Mouse (Mus musculus): ENCODE results near the gene Prkcb. TPM values are rescaled to one million over a fixed set of nuclear protein-coding genes. Genes with fewer than 3 reads are reported as not detected.
A peak's percentile ranks its signal among the peaks of the same experiment; 100 is the strongest.

Gene Prkcb
- polyA plus RNA-seq, 1 experiment from 2014 or later = 117 TPM

DNA sequence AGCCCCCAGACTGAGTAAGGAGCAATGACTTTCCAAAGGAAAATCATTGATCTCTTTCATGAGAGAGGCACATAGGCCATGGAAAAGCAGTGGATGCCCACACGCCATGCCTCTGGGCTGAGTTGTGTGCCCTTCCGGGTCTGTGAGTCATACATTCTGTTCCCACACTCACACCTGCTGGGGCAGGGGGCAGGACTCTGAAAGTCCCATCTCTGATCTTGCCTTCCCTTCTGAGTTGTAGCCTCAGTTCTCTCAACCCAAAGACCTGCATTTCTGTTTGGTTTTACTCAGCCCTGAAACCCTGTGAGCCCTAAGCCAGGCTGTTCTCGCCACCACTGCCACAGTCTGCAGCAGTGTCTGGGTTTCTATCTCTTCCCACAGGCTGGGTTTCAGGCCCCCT is 109.1 kb downstream of the Prkcb start:
- no peaks in the 10 kb centered on the region for H3K27me3 ChIP-seq (replicated peaks)
- no peak overlapping the region for H3K4me2 ChIP-seq
- H3K27ac ChIP-seq = no peak overlapping the region
- no peak overlapping the region for H3K9ac ChIP-seq
- H3K36me3 ChIP-seq (replicated peaks) = no peaks in the 10 kb centered on the region
- no peak overlapping the region for H3K4me3 ChIP-seq
- no peak for ATAC-seq (replicated peaks)
- no peaks in the 10 kb centered on the region for H3K9me3 ChIP-seq
- peaks cover 5% of the 10 kb centered on the region; the same call in 1 of the 2 replicates for H3K4me1 ChIP-seq
- WGBS = 87% methylated on average over 3 of the region's 3 CpGs

- no peak overlapping the region for H3K9ac ChIP-seq
- H3K36me3 ChIP-seq (replicated peaks) = no peaks in the 10 kb centered on the region
- H3K4me2 ChIP-seq = no peak overlapping the region
- no peak overlapping the region for H3K4me3 ChIP-seq
- no peak for ATAC-seq (replicated peaks)
- H3K27me3 ChIP-seq (replicated peaks) = no peaks in the 10 kb centered on the region
- peaks cover 34% of the 10 kb centered on the region for H3K4me1 ChIP-seq
- no peaks in the 10 kb centered on the region for H3K9me3 ChIP-seq
- 85% methylated on average over 7 of the region's 7 CpGs for WGBS
- no peak overlapping the region for H3K27ac ChIP-seq
Observed at GRCm38 (mm10) chr7:122402041-122402440, 113.5 kb downstream of the Prkcb start.

GRCm38 (mm10) chr7:122403343-122403742 is 114.8 kb downstream of the Prkcb start:
- 80% methylated on average over 4 of the region's 4 CpGs for WGBS
- H3K27ac ChIP-seq = no peak overlapping the region

GRCm38 (mm10) chr7:122404571-122405393 is 116.2 kb downstream of the Prkcb start:
- Histone ChIP-seq H3K9me3 (no peaks in the 10 kb centered on the region), H3K4me1 (peaks cover 36% of the 10 kb centered on the region)
- WGBS = 2% methylated on average over 21 of the region's 21 CpGs

More at GRCm38 (mm10) chr7:122403343-122403742, 114.8 kb downstream of the Prkcb start:
- Histone ChIP-seq H3K4me3 (no peak overlapping the region), H3K9me3 (no peaks in the 10 kb centered on the region), H3K36me3 (replicated peaks) (no peaks in the 10 kb centered on the region), H3K4me1 (peaks cover 36% of the 10 kb centered on the region), H3K4me2 (no peak overlapping the region), H3K27me3 (replicated peaks) (no peaks in the 10 kb centered on the region), H3K9ac (no peak overlapping the region)
- ATAC-seq (replicated peaks) = no peak

DNA sequence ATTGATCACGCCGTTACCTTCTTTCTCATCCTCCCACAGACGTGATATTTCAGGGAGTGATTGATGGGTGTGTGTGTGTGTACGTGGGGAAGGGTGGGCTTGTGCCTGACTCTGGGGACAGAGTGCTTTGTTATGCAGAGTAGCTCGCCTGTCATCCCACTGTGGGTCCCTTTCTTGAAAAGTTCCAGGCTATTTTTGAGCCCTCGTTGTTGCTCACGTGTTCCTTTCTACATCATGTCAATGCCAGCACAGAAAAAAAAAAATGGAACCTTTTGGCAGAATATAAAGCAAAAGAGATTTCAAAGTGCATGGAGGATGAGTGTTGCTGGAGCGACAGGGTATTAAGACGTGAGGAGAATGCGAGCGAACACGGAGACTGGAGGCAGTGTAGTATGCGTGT is 118.1 kb downstream of the Prkcb start:
- no peak overlapping the region for H3K4me3 ChIP-seq
- 27% methylated on average over 13 of the region's 13 CpGs for WGBS
- H3K9ac ChIP-seq = no peak overlapping the region
- peak; percentile 60 for ATAC-seq (replicated peaks)
- H3K4me2 ChIP-seq = no peak overlapping the region; the same call in 1 of the 2 replicates
- H3K4me1 ChIP-seq = peaks cover 36% of the 10 kb centered on the region
- H3K9me3 ChIP-seq = no peaks in the 10 kb centered on the region
- H3K36me3 ChIP-seq (replicated peaks) = no peaks in the 10 kb centered on the region
- no peaks in the 10 kb centered on the region for H3K27me3 ChIP-seq (replicated peaks)
- peak overlapping the region; percentile 68 for H3K27ac ChIP-seq

More at GRCm38 (mm10) chr7:122404571-122405393, 116.2 kb downstream of the Prkcb start:
- H3K27me3 ChIP-seq (replicated peaks) = no peaks in the 10 kb centered on the region
- no peaks in the 10 kb centered on the region for H3K36me3 ChIP-seq (replicated peaks)
- H3K4me3 ChIP-seq = no peak overlapping the region
- peak overlapping the region; percentile 15; the same call in 1 of the 2 replicates for H3K9ac ChIP-seq
- ATAC-seq (replicated peaks) = peak; percentile 87
- peak overlapping the region; percentile 76 for H3K27ac ChIP-seq
- peak overlapping the region; percentile 40 for H3K4me2 ChIP-seq

GRCm38 (mm10) chr7:122409945-122410344 is 121.4 kb downstream of the Prkcb start:
- Histone ChIP-seq H3K27me3 (replicated peaks) (no peaks in the 10 kb centered on the region), H3K9me3 (no peaks in the 10 kb centered on the region), H3K27ac (no peak overlapping the region), H3K36me3 (replicated peaks) (no peaks in the 10 kb centered on the region), H3K4me2 (no peak overlapping the region), H3K4me1 (peaks cover 21% of the 10 kb centered on the region), H3K4me3 (no peak overlapping the region), H3K9ac (no peak overlapping the region)
- WGBS = 84% methylated on average over 6 of the region's 6 CpGs
- ATAC-seq (replicated peaks) = no peak

- WGBS = 78% methylated on average over 3 of the region's 3 CpGs
- H3K36me3 ChIP-seq (replicated peaks) = no peaks in the 10 kb centered on the region
- H3K27me3 ChIP-seq (replicated peaks) = no peaks in the 10 kb centered on the region
- no peak overlapping the region for H3K9ac ChIP-seq
- peaks cover 15% of the 10 kb centered on the region for H3K4me1 ChIP-seq
- no peak for ATAC-seq (replicated peaks)
- no peaks in the 10 kb centered on the region for H3K9me3 ChIP-seq
- H3K27ac ChIP-seq = no peak overlapping the region
- no peak overlapping the region for H3K4me3 ChIP-seq
- no peak overlapping the region for H3K4me2 ChIP-seq
Observed at GRCm38 (mm10) chr7:122410873-122411272, 122.3 kb downstream of the Prkcb start.

GRCm38 (mm10) chr7:122413231-122413630 is 124.7 kb downstream of the Prkcb start:
- Histone ChIP-seq H3K4me3 (no peak overlapping the region), H3K9ac (no peak overlapping the region), H3K9me3 (no peaks in the 10 kb centered on the region), H3K4me2 (no peak overlapping the region), H3K4me1 (peaks cover 4% of the 10 kb centered on the region), H3K27ac (no peak overlapping the region), H3K36me3 (replicated peaks) (no peaks in the 10 kb centered on the region), H3K27me3 (replicated peaks) (no peaks in the 10 kb centered on the region)
- ATAC-seq (replicated peaks) = no peak
- 94% methylated on average over 6 of the region's 6 CpGs for WGBS

DNA sequence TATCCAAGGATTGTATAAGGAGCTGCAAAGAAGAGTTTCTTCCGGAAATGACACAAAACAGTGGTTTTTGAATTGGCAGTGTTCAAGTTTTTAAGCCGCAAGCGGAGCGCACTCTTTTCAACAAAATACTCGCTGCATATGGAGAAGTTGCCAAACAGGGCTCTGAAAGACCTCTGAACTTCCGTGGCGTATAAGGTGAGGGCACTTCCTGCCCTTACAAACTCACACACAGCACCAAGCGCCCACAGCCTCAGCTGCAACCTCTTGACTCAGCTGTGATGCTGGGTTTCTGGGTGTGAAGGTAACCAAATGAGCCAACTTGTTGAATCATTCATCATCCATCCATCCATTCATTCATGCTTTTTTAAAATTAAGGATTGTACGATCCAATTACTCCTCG is 125.6 kb downstream of the Prkcb start:
- H3K4me1 ChIP-seq = peaks cover 4% of the 10 kb centered on the region
- H3K27ac ChIP-seq = no peak overlapping the region
- no peaks in the 10 kb centered on the region for H3K9me3 ChIP-seq
- no peaks in the 10 kb centered on the region for H3K36me3 ChIP-seq (replicated peaks)
- WGBS = 89% methylated on average over 10 of the region's 10 CpGs
- H3K9ac ChIP-seq = no peak overlapping the region
- no peak overlapping the region for H3K4me3 ChIP-seq
- no peak for ATAC-seq (replicated peaks)
- H3K27me3 ChIP-seq (replicated peaks) = no peaks in the 10 kb centered on the region
- no peak overlapping the region for H3K4me2 ChIP-seq

GRCm38 (mm10) chr7:122414608-122415007 is 126.1 kb downstream of the Prkcb start:
- ATAC-seq (replicated peaks) = no peak
- 89% methylated on average over 6 of the region's 6 CpGs for WGBS
- Histone ChIP-seq H3K27ac (no peak overlapping the region), H3K4me1 (peaks cover 4% of the 10 kb centered on the region), H3K4me3 (no peak overlapping the region), H3K9ac (no peak overlapping the region), H3K4me2 (no peak overlapping the region), H3K36me3 (replicated peaks) (no peaks in the 10 kb centered on the region), H3K9me3 (no peaks in the 10 kb centered on the region), H3K27me3 (replicated peaks) (no peaks in the 10 kb centered on the region)

GRCm38 (mm10) chr7:122415387-122415786 is 126.8 kb downstream of the Prkcb start:
- Histone ChIP-seq H3K27me3 (replicated peaks) (no peaks in the 10 kb centered on the region), H3K4me1 (peaks cover 4% of the 10 kb centered on the region), H3K4me3 (no peak overlapping the region), H3K4me2 (no peak overlapping the region), H3K9ac (no peak overlapping the region), H3K9me3 (no peaks in the 10 kb centered on the region), H3K36me3 (replicated peaks) (no peaks in the 10 kb centered on the region), H3K27ac (no peak overlapping the region)
- 87% methylated on average over 9 of the region's 9 CpGs for WGBS
- no peak for ATAC-seq (replicated peaks)

- H3K4me2 ChIP-seq = no peak overlapping the region
- whole genome bisulfite sequencing = 54% methylated on average over 12 of the region's 12 CpGs
Observed at GRCm38 (mm10) chr7:122415904-122416303, 127.4 kb downstream of the Prkcb start.

GRCm38 (mm10) chr7:122418551-122418950 is 130.0 kb downstream of the Prkcb start:
- Histone ChIP-seq H3K4me1 (peaks cover 4% of the 10 kb centered on the region), H3K9me3 (no peaks in the 10 kb centered on the region), H3K9ac (no peak overlapping the region), H3K4me3 (no peak overlapping the region), H3K4me2 (no peak overlapping the region), H3K27me3 (replicated peaks) (no peaks in the 10 kb centered on the region), H3K27ac (no peak overlapping the region), H3K36me3 (replicated peaks) (no peaks in the 10 kb centered on the region)
- WGBS = 79% methylated on average over 3 of the region's 3 CpGs
- ATAC-seq (replicated peaks) = no peak

More at GRCm38 (mm10) chr7:122415904-122416303, 127.4 kb downstream of the Prkcb start:
- Histone ChIP-seq H3K4me3 (no peak overlapping the region), H3K36me3 (replicated peaks) (no peaks in the 10 kb centered on the region), H3K4me1 (peaks cover 4% of the 10 kb centered on the region), H3K9me3 (no peaks in the 10 kb centered on the region), H3K27ac (no peak overlapping the region), H3K27me3 (replicated peaks) (no peaks in the 10 kb centered on the region), H3K9ac (no peak overlapping the region)
- peak; percentile 30; the same call in 1 of the 2 replicates for ATAC-seq (replicated peaks)

Measured in midbrain, embryonic 15.5 days (tissue).